Mouse (Mus musculus) small intestine, adult 2 months (tissue): ENCODE results near the gene Anp32e.

Source experiments
- CTCF ChIP-seq: fragments of 200-500 bp; IDR thresholded peaks from 2 replicates; pipeline ENCODE4 v1.5.1; 2012; ENCODE audit warnings: low read depth, mild to moderate bottlenecking, control low read depth, inconsistent platforms, low read length, moderate library complexity, mixed read lengths; ENCODE audit not compliant: insufficient replicate concordance, insufficient read length; ENCODE audit errors: extremely low read depth
- POLR2A ChIP-seq: fragments of 200-500 bp; IDR thresholded peaks from 2 replicates; pipeline ENCODE4 v1.6.1; 2012; ENCODE audit warnings: low read depth, mild to moderate bottlenecking, control low read depth, inconsistent platforms, low read length, moderate library complexity

DNA sequence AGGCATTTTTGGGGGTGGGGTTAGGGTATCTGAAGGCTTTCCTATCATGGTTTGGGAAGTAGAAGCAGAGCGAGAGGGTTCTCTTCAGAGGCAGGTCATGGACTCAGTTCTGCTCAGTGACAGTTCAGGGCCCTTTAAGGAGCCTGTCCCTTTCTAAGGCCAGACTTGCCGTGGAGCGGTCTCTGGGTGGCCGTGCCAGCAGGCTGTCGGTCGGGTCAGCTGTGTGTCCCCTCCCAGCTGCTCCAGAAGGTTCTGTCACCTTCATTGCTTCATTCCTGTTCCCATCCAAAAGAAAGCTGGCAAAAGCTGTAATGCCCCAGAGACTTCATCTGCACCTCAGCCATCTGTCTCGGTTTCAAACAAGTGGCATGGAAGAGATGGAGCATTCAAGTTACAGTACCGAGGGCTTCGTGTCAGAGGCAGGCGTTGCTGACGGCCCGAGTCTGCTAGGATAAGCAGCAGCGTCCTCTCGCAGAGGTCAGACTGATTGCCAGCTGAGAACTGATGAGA is 16.7 kb downstream of the Anp32e start:
- no peak for TF ChIP-seq POLR2A
- TF ChIP-seq CTCF = no peak
